Mouse (Mus musculus) heart, adult 2 months (tissue): ENCODE measurements around the gene Dnajc8. TPM values are rescaled to one million over a fixed set of nuclear protein-coding genes. Genes with fewer than 3 reads are reported as not detected.

ENCODE experiments used
- DNase-seq, 2 experiments: peaks; one replicate each; pipeline ENCODE4 v3.0.0; 2021
- H3K27ac ChIP-seq: fragments of 200-600 bp; 2 replicates; pipeline ENCODE4 v1.8.1; 2022
- H3K27me3 ChIP-seq: fragments of 200-500 bp; 2 replicates; pipeline ENCODE4 v1.6.1; 2012; ENCODE audit warnings: mild to moderate bottlenecking, low read length, inconsistent platforms, mixed read lengths; ENCODE audit not compliant: control insufficient read depth, insufficient read depth
- H3K36me3 ChIP-seq: fragments of 200-500 bp; 2 replicates; pipeline ENCODE4 v1.6.1; 2012; ENCODE audit warnings: low read length, inconsistent platforms; ENCODE audit not compliant: control insufficient read depth, insufficient read depth
- H3K4me1 ChIP-seq: fragments of 200-500 bp; 2 replicates; pipeline ENCODE4 v1.6.1; 2011; ENCODE audit warnings: low read length; ENCODE audit not compliant: control insufficient read depth, insufficient read depth
- H3K4me3 ChIP-seq: fragments of 200-600 bp; 2 replicates; pipeline ENCODE4 v1.8.1; 2022
- H3K79me2 ChIP-seq: fragments of 200-500 bp; replicated peaks from 2 replicates; pipeline ENCODE4 v1.6.1; 2012; ENCODE audit warnings: mild to moderate bottlenecking, inconsistent platforms, low read length, moderate library complexity, mixed read lengths; ENCODE audit not compliant: control insufficient read depth, insufficient read depth
- H3K9ac ChIP-seq: fragments of 200-500 bp; 2 replicates; pipeline ENCODE4 v1.6.1; 2012; ENCODE audit warnings: low read depth, mild to moderate bottlenecking, control low read depth, inconsistent platforms, low read length, mixed read lengths
- CTCF ChIP-seq: fragments of 200-600 bp; IDR thresholded peaks from 2 replicates; pipeline ENCODE4 v1.8.1; 2022; ENCODE audit warnings: antibody characterized with exemption, mild to moderate bottlenecking, moderate library complexity
- EP300 ChIP-seq: fragments of 200-500 bp; IDR thresholded peaks from 2 replicates; pipeline ENCODE4 v1.6.1; 2011; ENCODE audit warnings: low read depth, low read length, control low read depth; ENCODE audit not compliant: insufficient read depth
- POLR2A ChIP-seq: fragments of 200-500 bp; IDR thresholded peaks from 2 replicates; pipeline ENCODE4 v1.6.1; 2011; ENCODE audit warnings: mild to moderate bottlenecking, low read depth, low read length, control low read depth; ENCODE audit not compliant: insufficient read depth
- WGBS: fragments of 180-500 bp; shearing (Covaris S2); methylation state at CpG from one replicate; pipeline ENCODE4 v1.1.7; 2018; 5-methylcytosine and 5-hydroxymethylcytosine counted together
- intact Hi-C: fragments of 180-260 bp; cut with DNase I; formaldehyde crosslinking; loops from one replicate; pipeline ENCODE4 v1.15.1; 2025
- polyA plus RNA-seq: library from polyadenylated mRNA; depleted of rRNA; stranded (reverse); fragments of >200 nt; gene quantifications from 2 replicates; pipeline ENCODE4 v1.2.3, GENCODE M21; 2012
- total RNA-seq, 2 experiments: library from RNA; stranded (reverse); gene quantifications; 2 replicates each; pipeline ENCODE4 v1.2.3; 2021

The Dnajc8 gene
- total and polyA plus RNA-seq, 3 experiments, result 29.1 to 58.8 (median 53.3) TPM

GRCm38 (mm10) chr4:132505034-132505738, 30.2 kb upstream of the Dnajc8 start:
- Histone ChIP-seq H3K27me3 (no peaks in the 10 kb centered on the region), H3K79me2 (no peaks in the 10 kb centered on the region; the same call in 1 of the 2 replicates), H3K4me1 (no peaks in the 10 kb centered on the region), H3K4me3 (no peak overlapping the region), H3K9ac (no peak overlapping the region), H3K27ac (no peak overlapping the region), H3K36me3 (no peaks in the 10 kb centered on the region)
- DNase-seq, result no peak
- WGBS, result 66% methylated on average over 6 of the region's 6 CpGs
- TF ChIP-seq CTCF, result no peak
- TF ChIP-seq POLR2A, result no peak
- no peak for TF ChIP-seq EP300
- intact Hi-C loops, result no loop called here

DNA sequence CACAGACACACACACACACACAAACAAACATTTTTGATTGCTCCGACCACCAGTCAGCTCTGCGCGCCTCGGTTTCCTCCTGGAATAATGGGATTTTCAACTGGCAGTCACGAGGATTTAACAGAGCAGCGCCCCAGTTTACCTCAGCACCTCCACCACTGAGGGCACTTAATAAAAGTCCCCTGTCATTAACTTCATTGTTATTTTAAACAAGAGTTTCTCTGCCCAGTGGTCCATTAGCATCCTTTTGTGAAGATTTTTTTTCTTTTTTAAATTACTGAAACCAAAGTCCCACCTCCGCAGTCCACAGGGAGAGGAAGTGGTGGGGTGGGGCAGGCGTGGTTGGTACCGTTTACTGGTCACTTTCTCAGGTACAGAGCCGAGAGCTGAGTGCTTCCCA, 29.6 kb upstream of the Dnajc8 start:
- peaks cover 2% of the 10 kb centered on the region; the same call in 1 of the 2 replicates for H3K4me1 ChIP-seq
- 72% methylated on average over 10 of the region's 10 CpGs for WGBS
- intact Hi-C loops, result no loop called here

GRCm38 (mm10) chr4:132506250-132506649, 29.1 kb upstream of the Dnajc8 start:
- intact Hi-C loops, result no loop called here
- TF ChIP-seq CTCF (no peak), EP300 (no peak), POLR2A (no peak)
- Histone ChIP-seq H3K9ac (no peak overlapping the region), H3K27ac (no peak overlapping the region), H3K4me3 (no peak overlapping the region), H3K4me1 (peaks cover 2% of the 10 kb centered on the region; the same call in 1 of the 2 replicates), H3K79me2 (no peaks in the 10 kb centered on the region; the same call in 1 of the 2 replicates), H3K27me3 (no peaks in the 10 kb centered on the region), H3K36me3 (no peaks in the 10 kb centered on the region)
- no peak for DNase-seq
- WGBS, result 92% methylated on average over 6 of the region's 6 CpGs

More for the DNA sequence above, 29.6 kb upstream of the Dnajc8 start:
- Histone ChIP-seq H3K79me2 (no peaks in the 10 kb centered on the region; the same call in 1 of the 2 replicates), H3K27ac (no peak overlapping the region), H3K36me3 (no peaks in the 10 kb centered on the region), H3K4me3 (no peak overlapping the region), H3K27me3 (no peaks in the 10 kb centered on the region), H3K9ac (no peak overlapping the region)
- no peak for DNase-seq
- TF ChIP-seq POLR2A, result no peak
- no peak for TF ChIP-seq EP300

- Histone ChIP-seq H3K27me3 (no peaks in the 10 kb centered on the region), H3K4me3 (no peak overlapping the region), H3K9ac (no peak overlapping the region), H3K36me3 (no peaks in the 10 kb centered on the region), H3K79me2 (no peaks in the 10 kb centered on the region; the same call in 1 of the 2 replicates), H3K27ac (no peak overlapping the region), H3K4me1 (peaks cover 2% of the 10 kb centered on the region; the same call in 1 of the 2 replicates)
- 76% methylated on average over 2 of the region's 2 CpGs for WGBS
- TF ChIP-seq CTCF (no peak), POLR2A (no peak)
- DNase-seq, result no peak
- intact Hi-C loops, result no loop called here
Observed at GRCm38 (mm10) chr4:132507210-132507609, 28.1 kb upstream of the Dnajc8 start.

GRCm38 (mm10) chr4:132509621-132510296, 25.6 kb upstream of the Dnajc8 start:
- intact Hi-C loops, result loop anchor here (5.0 to 10.0 kb wide), 3 partner anchors 157 to 295 kb away; partner anchors contain the start of genes Rcc1 and Ythdf2
- Histone ChIP-seq H3K27ac (peak overlapping the region; percentile 66), H3K36me3 (no peaks in the 10 kb centered on the region), H3K27me3 (no peaks in the 10 kb centered on the region), H3K79me2 (no peaks in the 10 kb centered on the region; the same call in 1 of the 2 replicates), H3K4me3 (peak overlapping the region; percentile 68), H3K4me1 (peaks cover 2% of the 10 kb centered on the region; the same call in 1 of the 2 replicates), H3K9ac (peak overlapping the region; percentile 72)
- WGBS, result under 1% methylated on average over 52 of the region's 52 CpGs
- TF ChIP-seq EP300 (no peak), CTCF (no peak), POLR2A (no peak)
- peak; percentile 80 to 82 for DNase-seq
